Mouse (Mus musculus) cerebellum, adult 2 months (tissue): Measurements from ENCODE around the gene 4931406C07Rik. TPM values are rescaled to one million over a fixed set of nuclear protein-coding genes. Genes with fewer than 3 reads are reported as not detected.
"Not testable (repeated sequence)": the region's sequence is repeated elsewhere in the genome, so short reads cannot be mapped to it uniquely, and the experiment has no call there.

Source experiments
- DNase-seq, 2 experiments: peaks; one replicate each; pipeline ENCODE4 v3.0.0; 2021
- H3K27ac ChIP-seq: fragments of 200-500 bp; 2 replicates; pipeline ENCODE4 v1.5.1; 2012; ENCODE audit warnings: low read length, control low read depth, inconsistent platforms; ENCODE audit not compliant: insufficient read depth
- H3K27me3 ChIP-seq: fragments of 200-500 bp; 2 replicates; pipeline ENCODE4 v1.6.1; 2012; ENCODE audit warnings: inconsistent platforms, mild to moderate bottlenecking, low read length, moderate library complexity; ENCODE audit not compliant: control insufficient read depth, insufficient read depth
- H3K4me1 ChIP-seq: fragments of 200-500 bp; 2 replicates; pipeline ENCODE4 v1.6.1; 2011; ENCODE audit warnings: low read length; ENCODE audit not compliant: control insufficient read depth, insufficient read depth
- H3K4me3 ChIP-seq: fragments of 200-500 bp; replicated peaks from 2 replicates; pipeline ENCODE3; 2011; ENCODE audit warnings: mild to moderate bottlenecking, low read depth, low read length, control low read depth; ENCODE audit not compliant: insufficient read depth
- CTCF ChIP-seq: fragments of 200-500 bp; IDR thresholded peaks from 2 replicates; pipeline ENCODE4 v1.5.1; 2011; ENCODE audit warnings: low read depth, mild to moderate bottlenecking, control low read depth, low read length, moderate library complexity, borderline replicate concordance; ENCODE audit not compliant: insufficient read depth
- POLR2A ChIP-seq: fragments of 200-500 bp; IDR thresholded peaks from 2 replicates; pipeline ENCODE4 v1.6.1; 2011; ENCODE audit warnings: low read length, control low read depth, borderline replicate concordance; ENCODE audit not compliant: insufficient read depth
- WGBS: fragments of 180-500 bp; shearing (Covaris S2); methylation state at CpG from one replicate; pipeline ENCODE4 v1.1.7; 2018; 5-methylcytosine and 5-hydroxymethylcytosine counted together
- polyA plus RNA-seq: library from polyadenylated mRNA; depleted of rRNA; stranded (reverse); fragments of >200 nt; gene quantifications from 2 replicates; pipeline ENCODE4 v1.2.3, GENCODE M21; 2012

The 4931406C07Rik gene
- polyA plus RNA-seq, 1 experiment = 20.5 TPM

DNA sequence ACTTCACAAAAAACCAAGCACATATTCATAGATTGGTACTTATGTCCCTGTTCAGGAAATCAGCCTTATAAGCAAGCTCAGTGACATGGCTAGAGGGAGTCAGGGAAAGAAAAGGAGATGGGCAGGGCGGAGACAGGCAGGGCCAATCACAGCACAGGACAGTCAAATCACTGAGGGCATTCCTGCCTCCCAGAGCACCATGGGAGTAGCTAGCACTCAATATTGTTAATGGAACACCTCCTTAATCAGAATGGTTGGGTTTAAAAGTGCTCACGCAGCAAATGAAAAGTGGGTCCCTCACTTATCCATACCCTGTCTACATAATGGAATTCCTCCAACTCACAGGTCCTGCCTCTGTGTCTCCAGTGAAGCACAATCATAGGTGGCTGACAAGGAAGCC, 3.4 kb downstream of the 4931406C07Rik start:
- no peak for DNase-seq
- Histone ChIP-seq H3K27ac (no peak overlapping the region), H3K4me1 (no peaks in the 10 kb centered on the region), H3K4me3 (no peak overlapping the region), H3K27me3 (no peaks in the 10 kb centered on the region)
- WGBS = 71% methylated on average over 2 of the region's 2 CpGs
- TF ChIP-seq POLR2A (no peak), CTCF (no peak)

DNA sequence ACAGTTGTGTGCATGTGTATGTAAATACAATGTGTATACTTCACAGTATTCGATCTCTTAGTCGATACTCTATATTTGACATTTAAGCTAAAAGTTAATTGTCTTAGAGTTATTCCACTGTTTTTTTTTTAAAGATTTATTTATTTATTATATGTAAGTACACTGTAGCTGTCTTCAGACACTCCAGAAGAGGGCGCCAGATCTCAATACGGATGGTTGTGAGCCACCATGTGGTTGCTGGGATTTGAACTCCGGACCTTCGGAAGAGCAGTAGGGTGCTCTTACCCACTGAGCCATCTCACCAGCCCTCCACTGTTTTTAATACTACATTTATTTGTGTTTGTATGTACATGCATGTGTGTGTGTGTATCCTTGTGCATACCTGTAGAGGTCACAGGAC, 4.2 kb downstream of the 4931406C07Rik start:
- H3K27ac ChIP-seq, H3K4me1 ChIP-seq, DNase-seq, H3K4me3 ChIP-seq, H3K27me3 ChIP-seq: not testable (repeated sequence)
- 79% methylated on average over 6 of the region's 6 CpGs for WGBS

DNA sequence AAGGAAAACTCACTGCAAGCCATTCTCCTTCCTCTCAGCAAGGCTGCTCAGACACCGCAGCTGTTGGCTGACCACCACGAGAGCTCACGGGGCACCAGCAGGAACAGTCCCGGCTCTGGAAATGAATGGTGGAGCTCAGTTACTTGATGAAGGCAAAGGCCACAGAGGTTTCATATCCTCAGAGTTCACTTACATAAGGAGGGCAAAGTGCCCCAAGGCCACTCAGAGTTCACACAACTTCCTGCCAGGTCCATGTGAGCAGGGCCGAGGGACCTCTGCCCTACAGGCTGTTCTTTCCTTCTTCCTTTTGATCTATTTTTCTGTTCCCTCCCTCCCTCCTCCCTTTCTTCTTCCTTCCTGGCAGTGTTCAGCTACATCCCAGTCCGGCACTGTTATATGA, 4.8 kb downstream of the 4931406C07Rik start:
- H3K27ac ChIP-seq = no peak overlapping the region
- TF ChIP-seq CTCF (no peak), POLR2A (no peak)
- no peak overlapping the region for H3K4me3 ChIP-seq
- no peak for DNase-seq
- no peaks in the 10 kb centered on the region for H3K27me3 ChIP-seq
- H3K4me1 ChIP-seq = no peaks in the 10 kb centered on the region
- WGBS = 18% methylated on average over 6 of the region's 6 CpGs

DNA sequence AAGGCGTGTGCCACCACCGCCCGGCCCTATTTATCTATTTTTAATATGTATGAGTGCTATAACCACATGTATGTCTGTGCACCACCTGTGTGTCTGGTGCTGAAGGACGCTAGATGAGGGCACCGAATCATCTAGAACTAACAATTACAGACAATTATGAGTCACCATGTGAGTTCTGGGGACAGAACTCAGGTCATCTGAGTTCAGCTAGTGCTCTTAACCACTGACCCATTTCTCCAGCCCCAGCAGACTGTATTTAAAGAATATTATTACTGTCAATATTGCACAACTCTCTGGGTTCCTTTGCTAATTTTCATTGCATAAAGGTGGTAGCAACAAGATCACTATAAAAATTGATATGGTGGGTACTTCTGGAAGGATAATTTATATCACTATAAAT, 6.2 kb downstream of the 4931406C07Rik start:
- no peak for TF ChIP-seq CTCF
- no peak for TF ChIP-seq POLR2A
- no peaks in the 10 kb centered on the region for H3K27me3 ChIP-seq
- no peak for DNase-seq
- 88% methylated on average over 5 of the region's 5 CpGs for WGBS
- H3K27ac ChIP-seq = no peak overlapping the region
- no peaks in the 10 kb centered on the region for H3K4me1 ChIP-seq
- H3K4me3 ChIP-seq = no peak overlapping the region

DNA sequence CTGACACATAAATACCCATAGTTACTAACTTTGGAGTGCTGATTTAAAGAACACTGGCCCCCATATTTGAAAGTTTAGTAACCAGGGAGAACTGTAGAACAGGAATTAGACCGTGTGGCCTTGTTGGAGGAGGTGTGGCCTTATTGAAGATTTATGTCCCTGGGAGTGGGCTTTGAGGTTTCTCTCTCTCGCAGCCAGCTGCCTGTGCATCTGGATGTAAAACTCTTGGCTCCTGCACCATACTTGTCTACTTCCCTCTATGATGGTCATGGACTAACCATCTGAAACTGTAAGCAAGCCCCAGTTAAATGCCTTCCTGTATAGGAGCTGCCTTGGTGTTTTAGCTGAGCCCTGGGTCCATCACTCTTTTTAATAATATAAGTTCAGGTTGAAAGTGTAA, 7.8 kb downstream of the 4931406C07Rik start:
- Histone ChIP-seq H3K27ac (no peak overlapping the region), H3K27me3 (no peaks in the 10 kb centered on the region), H3K4me3 (no peak overlapping the region), H3K4me1 (no peaks in the 10 kb centered on the region)
- no peak for DNase-seq
- TF ChIP-seq POLR2A (no peak), CTCF (no peak)
- 61% methylated on average over 2 of the region's 2 CpGs for WGBS

DNA sequence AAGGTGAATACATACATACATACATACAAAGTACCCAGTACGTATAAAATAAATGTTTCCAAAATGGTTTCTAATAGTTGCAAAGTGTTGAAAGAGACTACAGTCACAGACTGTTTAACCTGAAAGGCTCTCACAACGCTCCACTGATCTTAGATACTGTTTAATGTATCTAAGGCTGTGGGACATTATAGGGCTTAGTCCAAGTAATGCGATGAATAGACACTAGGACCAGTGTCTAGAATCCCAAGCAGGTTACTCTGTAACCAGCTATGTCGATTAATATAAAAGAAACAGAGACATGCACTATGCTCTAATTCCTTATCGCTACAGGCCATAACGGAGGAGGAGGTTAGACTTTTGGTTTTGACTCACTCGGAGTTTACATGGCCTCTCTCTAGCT, 9.1 kb downstream of the 4931406C07Rik start:
- no peak for DNase-seq
- Histone ChIP-seq H3K4me1 (no peaks in the 10 kb centered on the region), H3K27me3 (no peaks in the 10 kb centered on the region), H3K27ac (no peak overlapping the region), H3K4me3 (no peak overlapping the region)
- TF ChIP-seq CTCF (no peak), POLR2A (no peak)
- WGBS = 88% methylated on average over 7 of the region's 7 CpGs

DNA sequence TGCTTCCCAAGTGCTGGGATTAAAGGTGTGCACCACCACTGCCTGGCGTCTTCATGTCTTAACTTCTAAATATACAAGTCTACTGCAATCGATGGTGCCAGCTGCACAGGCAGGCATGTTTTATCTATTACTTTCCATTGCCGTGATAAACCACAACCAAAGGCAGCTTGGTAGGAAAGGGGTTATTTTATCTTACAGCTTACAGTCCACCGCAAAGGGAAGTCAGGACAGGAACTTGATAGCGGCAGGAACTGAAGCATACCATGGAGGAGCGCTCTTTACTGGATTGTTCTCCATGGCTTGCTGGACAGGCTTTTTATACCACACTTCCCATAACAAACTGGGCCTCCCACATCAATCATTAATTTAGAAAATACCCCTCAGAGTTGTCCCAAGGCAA, 17.0 kb downstream of the 4931406C07Rik start:
- Histone ChIP-seq H3K4me1 (no peaks in the 10 kb centered on the region), H3K4me3 (no peak overlapping the region), H3K27ac (no peak overlapping the region), H3K27me3 (no peaks in the 10 kb centered on the region)
- DNase-seq = no peak
- TF ChIP-seq POLR2A (no peak), CTCF (no peak)
- whole genome bisulfite sequencing = 90% methylated on average over 6 of the region's 6 CpGs

DNA sequence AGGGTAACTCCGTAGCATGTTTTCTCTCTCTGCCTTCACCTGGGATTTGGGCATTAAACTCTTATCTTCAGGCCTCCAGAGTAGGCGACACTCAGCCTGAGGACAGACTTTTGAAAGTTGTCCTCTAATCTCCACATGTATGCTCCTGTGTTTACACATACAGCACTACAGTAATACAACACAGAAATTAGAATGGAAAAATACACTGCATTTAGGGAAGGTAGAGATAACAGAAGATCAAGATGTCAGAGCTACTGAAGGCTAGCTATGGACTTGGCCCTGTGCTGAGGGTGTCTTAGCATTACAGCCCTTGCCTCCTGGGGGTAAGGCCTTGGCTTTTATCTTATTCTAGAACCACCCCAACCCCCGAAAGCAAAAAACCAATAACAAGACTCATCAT, 17.8 kb downstream of the 4931406C07Rik start:
- Histone ChIP-seq H3K4me1 (no peaks in the 10 kb centered on the region), H3K4me3 (no peak overlapping the region), H3K27ac (no peak overlapping the region), H3K27me3 (no peaks in the 10 kb centered on the region)
- WGBS = 86% methylated on average over 3 of the region's 3 CpGs
- TF ChIP-seq CTCF (no peak), POLR2A (no peak)
- no peak for DNase-seq

DNA sequence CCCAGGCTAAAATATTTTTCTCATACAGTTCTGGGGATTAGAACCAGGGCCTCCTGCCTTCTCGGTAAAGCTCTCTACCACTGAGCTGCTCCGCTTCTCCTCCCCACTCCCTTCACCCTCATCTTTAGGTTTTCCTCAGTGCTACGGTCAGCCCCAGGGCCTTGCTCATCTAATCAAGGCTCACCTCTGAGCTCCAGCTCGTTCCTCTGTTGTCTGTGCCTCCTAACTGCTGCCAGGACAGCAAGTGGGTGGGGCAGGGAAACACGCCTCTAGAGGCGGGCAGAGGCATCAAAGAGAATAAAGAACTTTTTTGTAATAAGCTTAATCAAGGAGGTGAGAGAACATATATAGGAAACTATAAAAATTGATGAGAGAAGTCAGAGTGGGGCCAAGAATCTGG, 18.4 kb downstream of the 4931406C07Rik start:
- TF ChIP-seq CTCF = no peak
- WGBS = 55% methylated on average over 6 of the region's 6 CpGs
- H3K4me1 ChIP-seq = no peaks in the 10 kb centered on the region

DNA sequence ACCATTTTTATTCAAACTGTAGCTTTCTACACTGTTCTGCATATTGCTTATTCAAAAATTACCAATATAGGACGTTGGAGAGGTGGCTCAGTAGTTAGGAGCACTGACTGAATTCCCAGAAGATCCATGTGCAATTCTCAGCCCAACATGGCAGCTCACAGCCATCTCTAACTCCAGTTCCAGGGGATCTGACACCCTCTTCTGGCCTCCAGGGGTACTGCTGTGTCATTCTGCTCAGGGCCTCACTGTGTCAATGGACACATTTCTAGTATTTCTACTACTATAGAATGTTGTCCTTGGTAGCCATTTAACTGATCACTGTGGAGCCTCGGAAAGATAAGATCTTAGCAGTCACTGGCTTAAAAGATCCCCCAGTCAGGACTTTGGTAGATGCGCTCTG, 20.8 kb downstream of the 4931406C07Rik start:
- Histone ChIP-seq H3K4me1 (peaks cover 3% of the 10 kb centered on the region; the same call in 1 of the 2 replicates), H3K27ac (no peak overlapping the region), H3K27me3 (no peaks in the 10 kb centered on the region), H3K4me3 (no peak overlapping the region)
- 71% methylated on average over 3 of the region's 3 CpGs for WGBS
- no peak for DNase-seq
- no peak for TF ChIP-seq POLR2A
- peak; percentile 10; the same call in 1 of the 2 replicates for TF ChIP-seq CTCF

More for the DNA sequence above, 18.4 kb downstream of the 4931406C07Rik start:
- no peaks in the 10 kb centered on the region for H3K27me3 ChIP-seq
- no peak overlapping the region for H3K4me3 ChIP-seq
- DNase-seq = no peak
- no peak overlapping the region for H3K27ac ChIP-seq
